24 mouse cellular contexts compared by ENCODE assay signal in genomic region chr3:156353841-156354473, GRCm38 (mm10).
DNase-seq lines count a peak whose midpoint lies in the region; ATAC-seq lines count a peak whose summit lies in the region.
"Had no signal": no experiment of that assay in that cellular context is flagged by ENCODE, and none has a peak within 500 bp of the region (broad histone marks: within the 10 kb centered on the region; RNA-seq: fewer than 3 reads in every experiment).

No protein-coding gene starts in this region.

- ATAC-seq in frontal cortex, adult (ENCODE audit: low TSS enrichment), result peak; percentile 87
- 0 out of 2 replicates have a peak, but pooled peaks have one; percentile 14 for ATAC-seq in hindbrain, embryonic 14.5 days (ENCODE audit: low FRiP score)
- ATAC-seq in hindbrain, embryonic 12.5 days (ENCODE audit: low FRiP score), result no peak
- peak; percentile 66 for ATAC-seq in neural tube, embryonic 12.5 days (ENCODE audit: low FRiP score, low read depth)
- ATAC-seq in neural tube, embryonic 15.5 days (ENCODE audit: low FRiP score), result no peak
- ATAC-seq: activated CD4-positive, CD25-positive, alpha-beta regulatory T cell, adult 4 months; forebrain, embryonic 13.5 days; forebrain, embryonic 15.5 days; forebrain, postnatal 0 days; Patski had no signal

- no peak overlapping the region for H3K4me2 ChIP-seq in hindbrain, embryonic 14.5 days (replicated peaks)
- H3K4me2 ChIP-seq in hindbrain, embryonic 12.5 days (replicated peaks), result no peak overlapping the region
- H3K4me2 ChIP-seq in neural tube, embryonic 12.5 days (replicated peaks), result no peak overlapping the region
- H3K4me2 ChIP-seq in neural tube, embryonic 15.5 days, result no peak overlapping the region
- H3K4me2 ChIP-seq: embryonic facial prominence, embryonic 12.5 days; forebrain, embryonic 13.5 days; forebrain, embryonic 15.5 days had no signal

- no peak overlapping the region for H3K9ac ChIP-seq in hindbrain, embryonic 14.5 days
- H3K9ac ChIP-seq in hindbrain, embryonic 12.5 days, result no peak overlapping the region
- H3K9ac ChIP-seq in neural tube, embryonic 12.5 days, result no peak overlapping the region
- no peak overlapping the region for H3K9ac ChIP-seq in neural tube, embryonic 15.5 days (replicated peaks)
- H3K9ac ChIP-seq: embryonic facial prominence, embryonic 12.5 days; forebrain, embryonic 13.5 days; forebrain, embryonic 15.5 days; forebrain, postnatal 0 days had no signal

- 54% methylated on average over 9 of the region's 9 CpGs for WGBS in hindbrain, embryonic 14.5 days
- 66% methylated on average over 9 of the region's 9 CpGs for WGBS in hindbrain, embryonic 12.5 days
- 29% methylated on average over 9 of the region's 9 CpGs for WGBS in neural tube, embryonic 12.5 days
- WGBS in neural tube, embryonic 15.5 days, result 26% methylated on average over 9 of the region's 9 CpGs

- H3K4me3 ChIP-seq in hindbrain, embryonic 14.5 days (replicated peaks; ENCODE audit: low read length), result no peak overlapping the region
- H3K4me3 ChIP-seq in hindbrain, embryonic 12.5 days, result no peak overlapping the region
- H3K4me3 ChIP-seq in neural tube, embryonic 12.5 days, result no peak overlapping the region
- no peak overlapping the region for H3K4me3 ChIP-seq in neural tube, embryonic 15.5 days (replicated peaks)
- H3K4me3 ChIP-seq: embryonic facial prominence, embryonic 10.5 days; embryonic facial prominence, embryonic 12.5 days; forebrain, embryonic 13.5 days; forebrain, embryonic 15.5 days had no signal

- no peak overlapping the region for H3K27ac ChIP-seq in hindbrain, embryonic 14.5 days
- no peak overlapping the region for H3K27ac ChIP-seq in hindbrain, embryonic 12.5 days
- no peak overlapping the region for H3K27ac ChIP-seq in neural tube, embryonic 12.5 days
- no peak overlapping the region for H3K27ac ChIP-seq in neural tube, embryonic 15.5 days (replicated peaks)
- H3K27ac ChIP-seq: embryonic facial prominence, embryonic 10.5 days; embryonic facial prominence, embryonic 12.5 days; forebrain, embryonic 13.5 days; forebrain, embryonic 15.5 days had no signal

- no peaks in the 10 kb centered on the region for H3K9me3 ChIP-seq in hindbrain, embryonic 14.5 days (ENCODE audit: control insufficient read depth, low read length)
- H3K9me3 ChIP-seq in hindbrain, embryonic 12.5 days (replicated peaks), result no peaks in the 10 kb centered on the region
- H3K9me3 ChIP-seq in neural tube, embryonic 12.5 days, result no peaks in the 10 kb centered on the region
- H3K9me3 ChIP-seq in neural tube, embryonic 15.5 days (replicated peaks), result no peaks in the 10 kb centered on the region
- H3K9me3 ChIP-seq: embryonic facial prominence, embryonic 10.5 days; embryonic facial prominence, embryonic 12.5 days; forebrain, embryonic 13.5 days; forebrain, embryonic 15.5 days had no signal

- H3K27me3 ChIP-seq in hindbrain, embryonic 14.5 days (ENCODE audit: control insufficient read depth, insufficient read depth, low read length), result no peaks in the 10 kb centered on the region
- H3K27me3 ChIP-seq in hindbrain, embryonic 12.5 days, result no peaks in the 10 kb centered on the region
- no peaks in the 10 kb centered on the region for H3K27me3 ChIP-seq in neural tube, embryonic 12.5 days (replicated peaks)
- H3K27me3 ChIP-seq in neural tube, embryonic 15.5 days (replicated peaks), result no peaks in the 10 kb centered on the region
- H3K27me3 ChIP-seq: embryonic facial prominence, embryonic 12.5 days; forebrain, embryonic 13.5 days; forebrain, embryonic 15.5 days; Patski had no signal

- DNase-seq in frontal cortex, postnatal 14 days (ENCODE audit: low spot score in 2 of 2), result no peak
- DNase-seq in hindbrain, embryonic 14.5 days (ENCODE audit: low spot score), result no peak
- peak; percentile 2 for DNase-seq in telencephalon, adult 2 months (ENCODE audit: low read depth, low spot score)
- no peak for DNase-seq in MN1 (ENCODE audit: low spot score)
- DNase-seq: adrenal gland, adult 8-10 months; adrenal gland, postnatal 14 days; adrenal gland, postnatal 36 days; cerebellum, adult 11-12 months; cerebellum, adult 2 months; cerebellum, adult 9-10 months; cerebellum, postnatal 10 days; cerebellum, postnatal 25 days; embryo, embryonic 11 days; forebrain, postnatal 0 days had no signal

- 0 out of 2 replicates have a peak, but pooled peaks cover 5% of the 10 kb centered on the region for H3K4me1 ChIP-seq in hindbrain, embryonic 14.5 days (replicated peaks; ENCODE audit: control insufficient read depth, insufficient read depth, low read length)
- no peaks in the 10 kb centered on the region for H3K4me1 ChIP-seq in hindbrain, embryonic 12.5 days
- H3K4me1 ChIP-seq in neural tube, embryonic 12.5 days, result peaks cover 10% of the 10 kb centered on the region
- H3K4me1 ChIP-seq in neural tube, embryonic 15.5 days, result no peaks in the 10 kb centered on the region
- H3K4me1 ChIP-seq: embryonic facial prominence, embryonic 10.5 days; embryonic facial prominence, embryonic 12.5 days; forebrain, embryonic 13.5 days; forebrain, embryonic 15.5 days had no signal

- no peaks in the 10 kb centered on the region for H3K36me3 ChIP-seq in hindbrain, embryonic 14.5 days (replicated peaks; ENCODE audit: control insufficient read depth, insufficient read depth)
- no peaks in the 10 kb centered on the region for H3K36me3 ChIP-seq in hindbrain, embryonic 12.5 days
- H3K36me3 ChIP-seq in neural tube, embryonic 12.5 days, result no peaks in the 10 kb centered on the region
- no peaks in the 10 kb centered on the region for H3K36me3 ChIP-seq in neural tube, embryonic 15.5 days
- H3K36me3 ChIP-seq: embryonic facial prominence, embryonic 10.5 days; embryonic facial prominence, embryonic 12.5 days; forebrain, embryonic 15.5 days had no signal

Comparison
In these comparisons a context has a peak if more than half of its experiments do, and no peak if none do; other contexts are left out.
1. ATAC-seq: peak in frontal cortex, adult (single experiment), hindbrain, embryonic 14.5 days (single experiment) and neural tube, embryonic 12.5 days (single experiment); none in hindbrain, embryonic 12.5 days (single experiment) and neural tube, embryonic 15.5 days (single experiment).